Mouse (Mus musculus) MEL-GATA-1-ER (cell line): ENCODE data around the gene Tnrc6b.

Source experiments
- DNase-seq: peaks from one replicate; pipeline ENCODE4 v3.0.0-alpha.2; 2012; ENCODE audit warnings: low read depth; ENCODE audit errors: extremely low read depth

Gene Tnrc6b

DNA sequence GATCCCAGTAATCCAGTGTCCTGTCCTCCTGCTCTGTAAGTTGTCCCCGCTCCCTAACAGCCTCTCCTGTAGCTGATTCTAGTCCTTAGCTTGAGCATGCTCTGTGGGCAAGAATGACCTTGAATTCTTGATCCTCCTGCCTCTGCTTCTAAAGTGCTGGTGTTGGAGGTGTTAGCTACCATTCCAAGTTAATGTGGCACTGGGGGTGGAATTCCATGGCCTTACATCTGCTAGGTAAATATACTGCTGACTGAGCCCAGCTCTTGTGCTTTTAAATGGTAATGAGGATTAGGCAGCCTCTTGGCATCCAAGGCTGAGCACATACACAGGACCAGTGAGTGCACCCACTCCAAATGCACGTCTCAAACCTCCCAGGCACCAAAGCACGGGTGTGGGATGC is 243.7 kb downstream of the Tnrc6b start:
- DNase-seq = no peak

DNA sequence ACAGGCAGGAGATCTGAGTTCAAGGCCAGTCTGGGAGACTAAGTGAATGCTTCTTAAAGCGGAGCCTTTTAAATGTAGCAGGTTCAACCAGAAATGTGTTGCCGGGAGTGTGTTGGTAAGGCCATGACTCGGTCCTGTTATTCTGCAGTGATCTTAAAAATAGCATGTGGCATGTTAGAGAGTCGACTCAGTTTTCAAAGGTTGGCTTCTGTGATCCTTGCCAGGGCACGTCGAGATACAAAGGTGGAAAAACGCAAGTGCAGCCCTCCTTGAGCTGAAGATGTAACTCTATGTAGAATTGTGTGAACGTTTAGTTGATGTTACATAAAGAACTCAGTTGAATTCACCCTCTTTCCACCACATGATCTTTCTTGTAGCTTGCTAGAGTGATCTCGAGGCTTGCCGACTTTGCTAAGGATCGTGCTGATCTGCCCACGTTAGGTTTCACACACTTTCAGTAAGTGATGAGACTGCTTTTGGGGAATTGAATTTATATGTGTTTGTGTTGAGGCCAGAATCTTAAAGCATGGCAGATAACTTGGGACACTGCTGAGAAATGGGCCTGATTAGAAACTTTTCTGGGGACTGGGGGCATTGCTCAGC is 244.8 kb downstream of the Tnrc6b start:
- no peak for DNase-seq

DNA sequence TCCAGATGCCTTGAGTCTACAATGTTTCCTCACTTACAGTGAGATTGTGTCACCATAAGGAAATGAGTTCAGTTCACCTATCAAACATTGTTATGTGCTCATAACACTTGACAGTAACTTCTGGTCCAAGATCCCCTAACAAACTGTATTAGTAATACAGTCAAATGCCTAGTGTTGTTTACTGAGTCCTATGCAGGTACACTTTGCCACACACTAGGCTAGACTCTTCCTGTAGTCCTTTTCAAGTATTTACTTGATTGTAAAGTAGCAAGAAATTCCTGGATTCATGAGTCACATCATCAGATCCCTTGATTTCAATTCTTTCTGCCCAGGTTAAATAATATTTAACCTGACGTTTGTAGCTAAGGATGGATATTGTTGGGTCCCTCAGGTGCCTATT is 258.3 kb downstream of the Tnrc6b start:
- no peak for DNase-seq

DNA sequence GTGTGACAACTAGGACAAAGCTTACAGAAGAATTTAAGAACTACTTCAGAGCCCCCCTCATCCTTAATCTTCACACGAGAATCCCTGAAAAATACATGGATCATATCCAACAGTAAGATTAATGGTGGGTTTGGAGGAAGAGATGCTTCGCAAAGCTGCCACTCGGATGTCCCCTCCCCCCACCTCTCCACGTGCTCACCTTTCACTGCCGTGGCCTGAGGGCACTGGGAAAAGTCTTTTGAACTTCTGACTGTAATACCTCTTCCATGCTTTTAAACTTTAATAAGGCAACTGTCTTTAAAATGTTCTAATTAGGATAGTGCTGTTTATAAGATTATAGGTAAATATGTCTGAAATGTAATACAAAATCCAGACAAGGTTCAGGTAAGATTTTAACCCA is 263.2 kb downstream of the Tnrc6b start:
- DNase-seq = no peak

DNA sequence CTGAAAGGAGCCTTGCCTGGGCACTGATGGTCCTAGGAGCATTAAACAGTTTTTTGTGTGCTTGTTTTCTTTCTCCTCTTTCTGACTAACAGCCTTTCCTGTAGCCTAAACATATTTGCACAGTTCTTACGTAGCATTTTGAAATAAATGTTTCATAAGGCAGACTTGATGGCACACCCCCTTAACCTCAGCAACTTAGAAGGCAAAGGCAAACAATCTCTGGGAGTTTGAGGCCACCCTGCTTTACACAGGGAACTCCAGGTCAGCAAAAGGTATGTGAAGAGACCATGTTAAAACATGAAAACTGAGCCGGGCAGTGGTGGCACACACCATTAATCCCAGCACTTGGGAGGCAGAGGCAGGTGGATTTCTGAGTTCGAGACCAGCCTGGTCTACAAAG is 264.6 kb downstream of the Tnrc6b start:
- DNase-seq = no peak

DNA sequence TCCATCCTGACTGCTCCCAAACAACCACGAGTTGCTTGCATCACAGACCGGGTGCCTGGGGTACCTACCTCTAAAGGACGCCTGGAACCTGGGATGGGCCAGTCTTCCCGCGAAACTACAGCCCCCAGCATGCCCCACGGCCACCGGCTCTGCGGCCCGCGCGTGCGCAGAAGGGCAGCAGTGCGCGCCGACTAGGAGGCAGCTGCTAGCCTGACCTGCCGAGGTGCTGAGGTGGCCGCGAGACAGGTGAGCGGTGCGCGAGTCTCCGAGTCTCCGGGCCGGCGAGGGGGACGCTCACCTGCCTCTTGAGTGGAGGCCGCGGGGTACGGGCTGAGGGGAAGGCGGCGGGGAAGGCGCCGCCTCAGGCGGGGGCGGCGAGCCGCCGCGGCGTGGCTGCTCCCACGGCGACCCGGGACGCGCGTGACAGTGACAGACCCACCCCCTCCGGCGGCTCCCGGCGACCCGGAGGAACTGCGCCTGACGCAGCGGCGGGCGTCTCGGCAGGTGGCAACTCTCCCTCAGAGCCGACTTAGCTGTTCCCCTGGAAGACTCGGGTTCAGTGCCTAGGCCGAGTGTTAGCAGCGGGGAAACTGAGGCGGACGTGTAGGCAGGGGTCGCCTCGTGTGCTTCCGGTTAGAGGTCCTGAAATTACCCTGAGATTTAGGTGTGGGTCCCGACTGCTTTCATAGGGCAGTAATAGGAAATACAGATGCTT is 266.7 kb downstream of the Tnrc6b start, which contains the start of gene Sgsm3:
TSS of gene Sgsm3 (plus strand) at position 146 of the 715 bp plus-strand sequence.
- DNase-seq = no peak

DNA sequence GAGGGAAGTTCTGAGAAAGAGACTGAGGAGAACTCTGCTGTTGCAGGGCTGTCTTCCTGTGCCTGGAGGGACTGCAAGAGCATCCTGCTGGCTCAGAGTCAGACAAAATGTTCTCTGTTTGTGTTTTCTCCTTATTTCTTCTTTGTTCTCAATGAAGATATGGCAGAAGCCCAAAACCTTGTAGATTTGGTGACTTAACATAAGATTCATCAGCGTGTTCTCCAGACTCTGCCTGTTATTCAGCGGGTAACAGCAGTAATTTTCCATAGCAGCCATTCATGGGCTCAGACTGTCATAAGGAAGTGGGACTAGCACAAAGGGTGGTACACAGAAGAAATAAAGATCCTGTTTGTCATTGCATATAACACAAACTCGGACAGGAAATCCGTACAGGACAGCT is 268.5 kb downstream of the Tnrc6b start:
- no peak for DNase-seq

DNA sequence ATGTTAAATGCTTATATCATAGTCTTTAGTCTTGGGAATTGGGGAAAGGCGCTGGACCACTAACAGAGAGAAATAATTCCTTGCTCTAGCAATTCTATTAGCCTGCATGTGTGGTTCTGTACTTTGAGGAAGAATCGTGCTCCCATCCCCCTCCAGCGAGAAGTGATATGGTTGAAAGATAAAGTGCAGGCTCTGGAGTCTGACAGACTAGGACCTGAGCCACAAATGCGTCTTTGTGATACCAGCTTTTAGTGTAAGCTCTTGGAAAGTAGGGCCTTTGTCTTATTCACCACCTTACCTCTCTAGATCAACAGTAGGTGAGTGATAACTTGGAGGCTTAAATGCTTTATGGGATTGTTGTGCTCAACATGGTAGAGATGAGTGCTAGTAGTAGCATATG is 270.1 kb downstream of the Tnrc6b start:
- no peak for DNase-seq

DNA sequence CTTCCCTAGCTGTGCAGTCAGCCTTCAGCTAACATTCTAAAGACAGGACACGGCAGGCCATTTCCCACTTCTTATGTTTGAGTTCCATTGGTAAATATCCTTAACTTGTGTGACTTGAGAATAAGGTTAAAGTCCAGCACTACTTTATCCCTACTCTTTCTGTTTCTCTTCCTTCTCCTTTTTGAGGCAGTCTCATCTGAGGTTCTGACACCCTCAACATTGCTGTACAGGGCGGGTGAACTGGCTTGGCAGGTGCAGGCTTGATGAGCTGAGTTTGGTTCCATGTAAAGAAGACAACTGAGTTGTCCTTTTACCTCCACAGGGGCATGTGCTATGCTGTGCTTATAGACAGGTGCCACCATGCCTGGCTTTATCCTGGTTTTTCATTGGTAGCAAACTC is 272.2 kb downstream of the Tnrc6b start:
- DNase-seq = no peak

DNA sequence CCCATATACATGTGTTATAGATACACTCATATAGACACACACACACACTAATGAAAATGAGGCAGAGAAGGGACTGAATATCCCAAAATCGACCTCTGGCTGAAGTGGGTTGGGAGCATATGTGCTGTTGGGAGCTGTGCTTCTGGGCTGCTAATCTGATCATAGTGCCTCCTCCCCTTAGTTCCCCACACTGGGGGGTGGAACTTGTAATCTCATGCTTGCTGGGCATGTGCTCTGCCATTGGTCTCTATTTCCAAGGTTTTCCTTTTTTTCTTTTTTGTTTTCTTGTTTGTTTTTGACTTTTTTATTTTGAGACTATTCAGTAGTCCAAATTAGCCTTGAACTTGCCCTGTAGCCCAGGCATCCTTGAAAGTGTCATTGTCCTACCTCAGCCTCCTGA is 277.2 kb downstream of the Tnrc6b start:
- no peak for DNase-seq

DNA sequence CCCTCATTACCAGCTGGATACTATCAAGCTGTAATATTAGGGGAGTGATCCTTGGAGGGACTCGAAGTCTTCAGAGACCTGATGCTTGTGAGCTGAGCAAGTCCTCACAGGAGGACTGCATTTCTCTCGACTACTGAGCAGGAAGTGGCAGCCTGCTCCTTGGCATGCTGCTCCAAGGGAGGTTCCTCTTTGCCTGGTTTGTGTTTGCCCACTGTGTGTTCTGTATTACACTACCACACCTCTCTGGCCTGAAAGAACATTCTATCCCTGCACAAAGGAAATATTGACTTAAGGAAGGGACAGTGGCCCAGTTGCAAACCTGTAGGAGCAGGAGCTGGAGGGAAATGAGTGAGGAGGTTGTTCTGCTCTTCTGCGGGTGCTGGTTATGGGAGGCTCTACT is 278.6 kb downstream of the Tnrc6b start:
- DNase-seq = no peak
